Mouse (Mus musculus) heart, postnatal 0 days (tissue): ENCODE results near the gene Chpt1.

Experiments
- CTCF ChIP-seq: IDR thresholded peaks from 2 replicates; pipeline ENCODE4 v1.5.1; 2016; ENCODE audit warnings: antibody characterized with exemption, control low read depth, low read depth
- EP300 ChIP-seq: IDR thresholded peaks from 2 replicates; pipeline ENCODE4 v1.6.1; 2016; ENCODE audit warnings: antibody characterized with exemption, low read depth

DNA sequence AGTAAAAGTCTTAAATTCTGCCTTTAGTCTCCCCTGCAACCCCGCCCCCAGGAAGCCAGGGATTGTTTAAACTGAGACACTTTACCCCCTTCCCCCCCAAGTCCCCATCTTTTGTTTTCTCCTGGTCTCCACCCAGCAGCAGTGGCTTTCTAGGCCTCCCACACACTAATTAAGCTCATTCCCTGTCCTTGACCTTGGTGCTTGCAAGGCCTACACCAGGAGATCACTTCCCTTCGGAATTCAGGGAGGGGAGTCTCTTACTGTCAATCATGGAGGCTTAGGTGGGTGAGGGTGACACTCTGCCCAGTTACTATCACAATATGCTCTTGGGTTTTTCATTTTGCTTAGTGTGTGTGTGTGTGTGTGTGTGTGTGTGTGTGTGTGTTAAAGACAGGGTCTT, 43.8 kb upstream of the Chpt1 start:
- no peak for TF ChIP-seq CTCF
- no peak for TF ChIP-seq EP300
